Mouse (Mus musculus): ENCODE measurements around the gene Mgat4c. TPM values are rescaled to one million over a fixed set of nuclear protein-coding genes. Genes with fewer than 3 reads are reported as not detected.
A peak's percentile ranks its signal among the peaks of the same experiment; 100 is the strongest.
"Not testable (repeated sequence)": the region's sequence is repeated elsewhere in the genome, so short reads cannot be mapped to it uniquely, and the experiment has no call there.

Mgat4c gene
- total RNA-seq, 1 experiment from 2014 or later: 29.6 TPM

- DNase-seq: no peak
These were observed 473.6 kb downstream of the Mgat4c start for GRCm38 (mm10) chr10:102154865-102155264.

GRCm38 (mm10) chr10:102155853-102156252 is 474.6 kb downstream of the Mgat4c start:
- no peak for DNase-seq

GRCm38 (mm10) chr10:102158809-102159208 is 477.5 kb downstream of the Mgat4c start:
- DNase-seq: no peak

GRCm38 (mm10) chr10:102184726-102185125 is 503.4 kb downstream of the Mgat4c start:
- no peak for DNase-seq

GRCm38 (mm10) chr10:102191646-102192045 is 510.4 kb downstream of the Mgat4c start:
- no peak for DNase-seq

- no peak for DNase-seq
These were observed 515.6 kb downstream of the Mgat4c start for GRCm38 (mm10) chr10:102196850-102197249.

- no peak for DNase-seq
These were observed 557.4 kb downstream of the Mgat4c start for GRCm38 (mm10) chr10:102238558-102239211.

- no peak for DNase-seq
These were observed 562.6 kb downstream of the Mgat4c start for GRCm38 (mm10) chr10:102243897-102244296.

GRCm38 (mm10) chr10:102244601-102245000 is 563.3 kb downstream of the Mgat4c start:
- no peak for DNase-seq

GRCm38 (mm10) chr10:102245269-102245668 is 564.0 kb downstream of the Mgat4c start:
- no peak for DNase-seq

GRCm38 (mm10) chr10:102308892-102309479 is 627.7 kb downstream of the Mgat4c start:
- DNase-seq: no peak

GRCm38 (mm10) chr10:102365685-102366381 is 684.5 kb downstream of the Mgat4c start:
- DNase-seq: no peak

GRCm38 (mm10) chr10:102370576-102370975 is 689.3 kb downstream of the Mgat4c start:
- no peak for DNase-seq

- DNase-seq: no peak
These were observed 690.8 kb downstream of the Mgat4c start for GRCm38 (mm10) chr10:102372111-102372510.

GRCm38 (mm10) chr10:102374061-102374460 is 692.8 kb downstream of the Mgat4c start:
- DNase-seq: peak; percentile 16

- DNase-seq: no peak
These were observed 696.1 kb downstream of the Mgat4c start for GRCm38 (mm10) chr10:102377377-102377776.

GRCm38 (mm10) chr10:102389223-102389622 is 707.9 kb downstream of the Mgat4c start:
- DNase-seq: no peak

GRCm38 (mm10) chr10:102417654-102418272 is 736.5 kb downstream of the Mgat4c start:
- DNase-seq: no peak

- peak; percentile 38 for DNase-seq
These were observed 753.8 kb downstream of the Mgat4c start for GRCm38 (mm10) chr10:102435048-102435447.

GRCm38 (mm10) chr10:102435467-102435866 is 754.2 kb downstream of the Mgat4c start:
- DNase-seq: not testable (repeated sequence)

Measured in adrenal gland, postnatal 25 days (tissue).